Mouse (Mus musculus) frontal cortex, postnatal 36 days (tissue): ENCODE measurements at regions not wholly inside any gene's neighbourhood (a gene's known extent, or its start where the extent isn't known, plus 50 kb on each side); places are given as distances from the start of the nearest gene placed in this dataset.

Source experiments
- DNase-seq, 2 experiments: peaks; one replicate each; pipeline ENCODE4 v3.0.0; 2022; ENCODE audit warnings: low spot score in 2 of 2

- DNase-seq, result no peak
Measured at GRCm38 (mm10) chr15:11572063-11572462, 172.6 kb upstream of the Tars start.

GRCm38 (mm10) chr15:11565503-11566031 is 166.1 kb upstream of the Tars start:
- DNase-seq, result no peak

GRCm38 (mm10) chr15:11552568-11552967 is 153.1 kb upstream of the Tars start:
- DNase-seq, result no peak

GRCm38 (mm10) chr15:11552110-11552509 is 152.6 kb upstream of the Tars start:
- no peak for DNase-seq

GRCm38 (mm10) chr15:11539485-11539884 is 140.0 kb upstream of the Tars start:
- no peak for DNase-seq

- no peak for DNase-seq
Measured at GRCm38 (mm10) chr15:11536076-11536620, 136.7 kb upstream of the Tars start.

GRCm38 (mm10) chr15:11534404-11535251 is 135.2 kb upstream of the Tars start:
- no peak for DNase-seq

- DNase-seq, result no peak
Measured at GRCm38 (mm10) chr15:11533616-11534015, 134.2 kb upstream of the Tars start.

- DNase-seq, result no peak
Measured at GRCm38 (mm10) chr15:11533002-11533610, 133.6 kb upstream of the Tars start.

GRCm38 (mm10) chr15:11532536-11532935 is 133.1 kb upstream of the Tars start:
- DNase-seq, result no peak

GRCm38 (mm10) chr15:11529819-11530810 is 130.7 kb upstream of the Tars start:
- no peak for DNase-seq

- DNase-seq, result no peak
Measured at GRCm38 (mm10) chr15:11524337-11525106, 125.1 kb upstream of the Tars start.

- no peak for DNase-seq
Measured at GRCm38 (mm10) chr15:11518565-11518964, 119.1 kb upstream of the Tars start.

GRCm38 (mm10) chr15:11517892-11518291 is 118.4 kb upstream of the Tars start:
- DNase-seq, result no peak

- no peak for DNase-seq
Measured at GRCm38 (mm10) chr15:11505076-11505639, 105.7 kb upstream of the Tars start.

GRCm38 (mm10) chr15:11496436-11496835 is 97.0 kb upstream of the Tars start:
- peak in 1 of 2 experiments; percentile 26 for DNase-seq

GRCm38 (mm10) chr15:11489116-11489515 is 89.7 kb upstream of the Tars start:
- no peak for DNase-seq

- no peak for DNase-seq
Measured at GRCm38 (mm10) chr15:11487268-11487783, 87.9 kb upstream of the Tars start.

- DNase-seq, result no peak
Measured at GRCm38 (mm10) chr15:11483916-11484315, 84.5 kb upstream of the Tars start.
